Mouse (Mus musculus) gastrocnemius, postnatal 36 days (tissue): ENCODE measurements at regions not wholly inside any gene's neighbourhood (a gene's known extent, or its start where the extent isn't known, plus 50 kb on each side); places are given as distances from the start of the nearest gene placed in this dataset.

Experiments
- DNase-seq, 2 experiments: peaks; one replicate each; pipeline ENCODE4 v3.0.0; 2022
- intact Hi-C: fragments of 180-260 bp; cut with DNase I; formaldehyde crosslinking; loops from one replicate; pipeline ENCODE4 v1.15.1; 2025

- no peak for DNase-seq
- intact Hi-C loops, result no loop called here
Observed at GRCm38 (mm10) chr9:30525086-30525485, 98.2 kb downstream of the Snx19 start.

DNA sequence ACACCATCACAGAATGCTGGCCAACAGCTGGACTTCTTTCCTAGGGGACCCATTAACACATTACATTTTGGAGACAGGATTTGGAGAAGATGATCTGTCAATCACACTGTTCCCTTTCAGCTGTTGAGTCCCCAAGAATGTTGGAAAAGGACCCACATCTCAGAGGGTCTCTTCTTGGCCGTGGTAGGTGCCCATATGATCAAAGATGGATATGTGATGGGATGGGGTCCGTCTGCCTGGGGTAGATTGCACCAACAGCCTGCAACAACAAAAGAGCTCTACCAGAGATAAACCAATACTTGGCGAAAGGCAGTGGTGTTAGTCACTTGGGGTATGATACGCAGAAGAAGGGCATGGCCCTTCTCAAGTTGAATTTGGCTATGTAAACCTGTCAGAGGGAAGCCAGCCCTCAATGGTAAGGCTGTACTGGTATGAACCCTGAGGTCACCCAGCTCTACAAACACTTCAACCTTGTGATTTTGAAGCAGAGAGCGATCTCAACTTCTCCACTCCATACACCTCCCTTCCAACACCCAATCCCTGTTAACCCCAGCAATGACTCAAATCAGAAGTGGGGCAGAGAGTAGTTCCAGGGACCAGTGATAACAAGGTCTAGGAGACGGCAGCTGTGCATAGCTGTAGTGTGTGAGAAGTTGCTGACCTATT lies 97.6 kb downstream of the Snx19 start:
- no peak for DNase-seq
- intact Hi-C loops, result no loop called here

GRCm38 (mm10) chr9:30523852-30524251 lies 96.9 kb downstream of the Snx19 start:
- peak; percentile 23 to 37 for DNase-seq
- intact Hi-C loops, result no loop called here

DNA sequence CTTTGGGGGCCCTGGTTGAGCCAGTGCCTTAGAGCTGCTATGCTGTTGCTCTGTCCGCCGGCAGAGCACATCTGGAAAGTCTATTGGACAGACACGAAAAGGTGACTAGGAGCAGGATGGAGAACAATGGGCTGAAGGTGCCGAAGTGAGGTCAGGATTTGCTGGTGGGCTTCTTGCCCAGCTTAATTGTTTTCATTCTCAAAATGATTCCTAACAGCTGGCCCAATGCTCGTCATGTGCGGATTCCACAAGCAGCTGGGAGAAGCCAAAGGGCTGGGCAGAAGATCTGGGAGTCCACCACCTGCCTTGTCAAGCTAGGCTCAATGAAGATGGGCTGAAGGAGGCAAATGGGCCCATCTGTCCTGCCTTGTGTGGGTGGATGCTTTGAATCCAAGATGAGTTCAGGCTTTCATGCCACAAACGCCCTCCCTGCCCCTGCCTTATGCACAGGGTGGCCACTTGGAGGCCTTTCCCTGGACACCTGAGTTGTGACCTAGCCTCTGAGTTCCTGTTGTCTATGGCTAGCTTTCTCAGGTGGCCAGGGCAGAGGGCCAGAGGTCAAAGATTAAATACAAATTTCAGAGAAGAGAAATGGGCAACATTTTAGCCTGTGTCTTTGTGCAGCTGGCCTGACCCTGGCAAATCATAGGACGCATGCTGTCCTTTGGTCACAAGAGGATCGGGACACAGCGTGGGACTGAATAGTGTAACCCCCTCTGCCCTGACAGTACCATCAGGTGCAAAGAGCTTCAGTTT lies 95.9 kb downstream of the Snx19 start:
- DNase-seq, result peak in 1 of 2 experiments; percentile 20
- intact Hi-C loops, result no loop called here

GRCm38 (mm10) chr9:30521556-30522240 lies 94.8 kb downstream of the Snx19 start:
- no peak for DNase-seq

DNA sequence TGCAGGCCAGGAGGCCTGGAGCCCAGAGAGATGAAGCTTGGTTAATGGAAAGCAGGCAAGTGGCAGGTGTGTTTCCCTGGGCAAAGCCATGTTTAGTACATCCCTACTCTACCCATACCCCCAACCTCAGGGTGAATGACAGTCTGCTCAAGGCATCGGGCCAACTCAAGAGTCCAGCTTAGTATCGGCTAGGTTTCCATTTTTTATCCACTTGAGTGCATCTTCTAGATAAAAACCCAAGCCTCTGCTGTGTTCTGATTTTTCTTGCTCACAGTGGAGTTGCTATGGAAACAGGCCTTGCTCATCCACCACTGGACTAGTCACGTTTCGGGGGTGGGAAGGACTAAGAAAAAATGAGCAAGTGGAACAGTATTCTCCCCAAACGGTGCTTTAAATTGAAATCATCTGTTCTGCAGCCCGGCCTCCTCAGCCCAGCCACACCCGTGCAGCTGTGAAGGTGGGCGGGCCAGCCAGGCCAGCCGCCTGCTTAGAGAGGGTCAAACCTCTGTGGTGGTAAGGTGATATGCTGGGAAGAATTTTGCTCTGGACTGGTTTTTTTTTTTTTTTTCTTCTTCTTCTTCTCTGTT lies 94.0 kb downstream of the Snx19 start:
- intact Hi-C loops, result no loop called here

More at GRCm38 (mm10) chr9:30521556-30522240, 94.8 kb downstream of the Snx19 start:
- intact Hi-C loops, result no loop called here

DNA sequence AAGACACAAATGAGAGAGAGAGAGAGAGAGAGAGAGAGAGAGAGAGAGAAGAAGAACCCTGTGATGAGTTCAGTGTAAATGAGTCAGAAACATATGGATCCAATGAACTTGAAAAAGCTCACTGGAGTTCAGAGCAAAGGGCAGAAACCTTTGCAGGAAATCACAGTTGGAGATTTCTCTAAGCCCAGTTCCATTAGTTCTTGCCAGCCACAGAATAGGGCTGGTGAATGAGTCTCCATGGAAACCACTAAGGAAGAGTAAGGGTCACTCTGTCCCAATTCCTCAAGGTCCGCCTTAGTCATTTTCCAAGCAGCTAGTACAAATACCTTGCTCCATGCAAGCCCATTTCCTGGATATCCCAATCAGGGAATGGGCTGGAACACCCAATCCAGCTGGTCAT lies 93.2 kb downstream of the Snx19 start:
- intact Hi-C loops, result no loop called here
- no peak for DNase-seq

More for the DNA sequence above, 94.0 kb downstream of the Snx19 start:
- peak; percentile 24 to 44 for DNase-seq

DNA sequence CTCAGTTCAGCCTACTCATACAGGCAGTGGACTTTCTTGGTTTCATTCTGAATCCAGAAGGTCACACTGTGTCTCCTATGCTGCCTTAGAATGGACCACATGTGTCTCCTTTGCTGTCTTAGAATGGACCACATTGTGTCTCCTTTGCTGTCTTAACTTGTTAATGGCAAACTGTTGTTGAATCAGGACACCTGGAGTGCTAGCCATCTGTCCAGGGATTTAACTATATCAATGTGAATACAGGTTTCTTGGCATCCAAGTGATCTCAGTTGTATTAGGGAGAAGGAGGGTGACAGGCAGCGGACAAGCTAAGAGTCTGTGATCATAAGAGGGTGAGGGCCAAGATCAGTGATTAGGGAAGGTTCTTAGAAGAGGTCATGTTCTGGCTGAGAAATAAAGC lies 92.3 kb downstream of the Snx19 start:
- no peak for DNase-seq
- intact Hi-C loops, result no loop called here
